Mouse (Mus musculus): ENCODE results near the gene Mtmr3. TPM values are rescaled to one million over a fixed set of nuclear protein-coding genes. Genes with fewer than 3 reads are reported as not detected.
A peak's percentile ranks its signal among the peaks of the same experiment; 100 is the strongest.
"Not testable (repeated sequence)": the region's sequence is repeated elsewhere in the genome, so short reads cannot be mapped to it uniquely, and the experiment has no call there.

Mtmr3 gene
- polyA plus RNA-seq, 1 experiment from 2014 or later, result 21.4 TPM

- Histone ChIP-seq H3K4me3 (ENCODE audit: low read depth, low read length) (no peak overlapping the region), H3K27ac (ENCODE audit: low read depth, low read length) (no peak overlapping the region), H3K9me3 (replicated peaks; ENCODE audit: control insufficient read depth, low read length) (no peaks in the 10 kb centered on the region), H3K27me3 (ENCODE audit: control insufficient read depth, insufficient read depth, low read length) (no peaks in the 10 kb centered on the region), H3K4me2 (no peak overlapping the region), H3K36me3 (ENCODE audit: control insufficient read depth, insufficient read depth, low read length) (no peaks in the 10 kb centered on the region), H3K4me1 (ENCODE audit: control insufficient read depth, insufficient read depth, low read length) (no peaks in the 10 kb centered on the region; the same call in 1 of the 2 replicates), H3K9ac (ENCODE audit: low read depth, low read length) (no peak overlapping the region)
- 71% methylated on average over 2 of the region's 2 CpGs for WGBS (ENCODE audit: insufficient replicate concordance)
- no peak for ATAC-seq (replicated peaks; ENCODE audit: insufficient number of reproducible peaks, low FRiP score, low TSS enrichment)
Observed at GRCm38 (mm10) chr11:4565545-4565944, 29.1 kb downstream of the Mtmr3 start.

- Histone ChIP-seq H3K4me1 (ENCODE audit: control insufficient read depth, insufficient read depth, low read length) (no peaks in the 10 kb centered on the region), H3K36me3 (ENCODE audit: control insufficient read depth, insufficient read depth, low read length) (no peaks in the 10 kb centered on the region), H3K4me2 (no peak overlapping the region), H3K9ac (ENCODE audit: low read depth, low read length) (no peak overlapping the region), H3K9me3 (replicated peaks; ENCODE audit: control insufficient read depth, low read length) (no peaks in the 10 kb centered on the region), H3K27me3 (ENCODE audit: control insufficient read depth, insufficient read depth, low read length) (no peaks in the 10 kb centered on the region), H3K4me3 (ENCODE audit: low read depth, low read length) (no peak overlapping the region), H3K27ac (ENCODE audit: low read depth, low read length) (no peak overlapping the region)
- 73% methylated on average over 2 of the region's 2 CpGs for WGBS (ENCODE audit: insufficient replicate concordance)
- ATAC-seq (replicated peaks; ENCODE audit: insufficient number of reproducible peaks, low FRiP score, low TSS enrichment), result no peak
Observed at GRCm38 (mm10) chr11:4553274-4554063, 41.2 kb downstream of the Mtmr3 start.

- Histone ChIP-seq H3K4me2 (no peak overlapping the region), H3K9me3 (replicated peaks; ENCODE audit: control insufficient read depth, low read length) (no peaks in the 10 kb centered on the region), H3K27ac (ENCODE audit: low read depth, low read length) (no peak overlapping the region), H3K36me3 (ENCODE audit: control insufficient read depth, insufficient read depth, low read length) (no peaks in the 10 kb centered on the region), H3K9ac (ENCODE audit: low read depth, low read length) (no peak overlapping the region), H3K4me3 (ENCODE audit: low read depth, low read length) (no peak overlapping the region), H3K27me3 (ENCODE audit: control insufficient read depth, insufficient read depth, low read length) (no peaks in the 10 kb centered on the region), H3K4me1 (ENCODE audit: control insufficient read depth, insufficient read depth, low read length) (peaks cover 3% of the 10 kb centered on the region; the same call in 1 of the 2 replicates)
- ATAC-seq (replicated peaks; ENCODE audit: insufficient number of reproducible peaks, low FRiP score, low TSS enrichment), result no peak
- 98% methylated on average over 4 of the region's 4 CpGs for WGBS (ENCODE audit: insufficient replicate concordance)
Observed at GRCm38 (mm10) chr11:4547569-4547968, 47.1 kb downstream of the Mtmr3 start.

GRCm38 (mm10) chr11:4545976-4546375 is 48.7 kb downstream of the Mtmr3 start:
- no peak for ATAC-seq (replicated peaks; ENCODE audit: insufficient number of reproducible peaks, low FRiP score, low TSS enrichment)
- Histone ChIP-seq H3K4me3 (ENCODE audit: low read depth, low read length) (no peak overlapping the region), H3K9me3 (replicated peaks; ENCODE audit: control insufficient read depth, low read length) (no peaks in the 10 kb centered on the region), H3K27ac (ENCODE audit: low read depth, low read length) (no peak overlapping the region), H3K27me3 (ENCODE audit: control insufficient read depth, insufficient read depth, low read length) (no peaks in the 10 kb centered on the region), H3K36me3 (ENCODE audit: control insufficient read depth, insufficient read depth, low read length) (no peaks in the 10 kb centered on the region), H3K4me2 (no peak overlapping the region), H3K4me1 (ENCODE audit: control insufficient read depth, insufficient read depth, low read length) (peaks cover 3% of the 10 kb centered on the region; the same call in 1 of the 2 replicates), H3K9ac (ENCODE audit: low read depth, low read length) (no peak overlapping the region)
- 70% methylated on average over 3 of the region's 3 CpGs for WGBS (ENCODE audit: insufficient replicate concordance)

GRCm38 (mm10) chr11:4545401-4545800 is 49.3 kb downstream of the Mtmr3 start:
- Histone ChIP-seq H3K27me3 (ENCODE audit: control insufficient read depth, insufficient read depth, low read length) (no peaks in the 10 kb centered on the region), H3K9me3 (replicated peaks; ENCODE audit: control insufficient read depth, low read length) (no peaks in the 10 kb centered on the region), H3K9ac (ENCODE audit: low read depth, low read length) (no peak overlapping the region), H3K4me2 (no peak overlapping the region), H3K36me3 (ENCODE audit: control insufficient read depth, insufficient read depth, low read length) (no peaks in the 10 kb centered on the region), H3K27ac (ENCODE audit: low read depth, low read length) (no peak overlapping the region; the same call in 1 of the 2 replicates), H3K4me1 (ENCODE audit: control insufficient read depth, insufficient read depth, low read length) (peaks cover 3% of the 10 kb centered on the region; the same call in 1 of the 2 replicates), H3K4me3 (ENCODE audit: low read depth, low read length) (no peak overlapping the region)
- 52% methylated on average over 4 of the region's 4 CpGs for WGBS (ENCODE audit: insufficient replicate concordance)
- no peak for ATAC-seq (replicated peaks; ENCODE audit: insufficient number of reproducible peaks, low FRiP score, low TSS enrichment)

GRCm38 (mm10) chr11:4544627-4544921 is 50.1 kb downstream of the Mtmr3 start:
- not testable (repeated sequence) for H3K9me3 ChIP-seq (replicated peaks; ENCODE audit: control insufficient read depth, low read length); H3K4me2 ChIP-seq; H3K27me3 ChIP-seq (ENCODE audit: control insufficient read depth, insufficient read depth, low read length); ATAC-seq (replicated peaks; ENCODE audit: insufficient number of reproducible peaks, low FRiP score, low TSS enrichment); H3K36me3 ChIP-seq (ENCODE audit: control insufficient read depth, insufficient read depth, low read length); H3K4me1 ChIP-seq (ENCODE audit: control insufficient read depth, insufficient read depth, low read length); H3K9ac ChIP-seq (ENCODE audit: low read depth, low read length); H3K4me3 ChIP-seq (ENCODE audit: low read depth, low read length); H3K27ac ChIP-seq (ENCODE audit: low read depth, low read length)
- 100% methylated on average over 1 of the region's 1 CpGs for WGBS (ENCODE audit: insufficient replicate concordance)

- peak overlapping the region; percentile 63; the same call in 1 of the 2 replicates for H3K27ac ChIP-seq (ENCODE audit: low read depth, low read length)
- H3K4me2 ChIP-seq, result peak overlapping the region; percentile 22; the same call in 1 of the 2 replicates
- 64% methylated on average over 7 of the region's 7 CpGs for WGBS (ENCODE audit: insufficient replicate concordance)
Observed at GRCm38 (mm10) chr11:4543746-4544626, 50.7 kb downstream of the Mtmr3 start.

GRCm38 (mm10) chr11:4543040-4543551 is 51.6 kb downstream of the Mtmr3 start:
- H3K4me2 ChIP-seq, result no peak overlapping the region
- no peak overlapping the region for H3K9ac ChIP-seq (ENCODE audit: low read depth, low read length)
- WGBS (ENCODE audit: insufficient replicate concordance), result 67% methylated on average over 2 of the region's 2 CpGs
- 0 out of 2 replicates have a peak overlapping the region, but pooled peaks have one; percentile 63 for H3K27ac ChIP-seq (ENCODE audit: low read depth, low read length)
- H3K9me3 ChIP-seq (replicated peaks; ENCODE audit: control insufficient read depth, low read length), result no peaks in the 10 kb centered on the region
- peak; percentile 90 for ATAC-seq (replicated peaks; ENCODE audit: insufficient number of reproducible peaks, low FRiP score, low TSS enrichment)
- H3K36me3 ChIP-seq (ENCODE audit: control insufficient read depth, insufficient read depth, low read length), result no peaks in the 10 kb centered on the region
- no peak overlapping the region for H3K4me3 ChIP-seq (ENCODE audit: low read depth, low read length)
- no peaks in the 10 kb centered on the region for H3K27me3 ChIP-seq (ENCODE audit: control insufficient read depth, insufficient read depth, low read length)
- H3K4me1 ChIP-seq (ENCODE audit: control insufficient read depth, insufficient read depth, low read length), result peaks cover 3% of the 10 kb centered on the region; the same call in 1 of the 2 replicates

More at GRCm38 (mm10) chr11:4543746-4544626, 50.7 kb downstream of the Mtmr3 start:
- no peak overlapping the region for H3K9ac ChIP-seq (ENCODE audit: low read depth, low read length)
- peaks cover 3% of the 10 kb centered on the region; the same call in 1 of the 2 replicates for H3K4me1 ChIP-seq (ENCODE audit: control insufficient read depth, insufficient read depth, low read length)
- no peak for ATAC-seq (replicated peaks; ENCODE audit: insufficient number of reproducible peaks, low FRiP score, low TSS enrichment)
- no peaks in the 10 kb centered on the region for H3K27me3 ChIP-seq (ENCODE audit: control insufficient read depth, insufficient read depth, low read length)
- H3K9me3 ChIP-seq (replicated peaks; ENCODE audit: control insufficient read depth, low read length), result no peaks in the 10 kb centered on the region
- H3K4me3 ChIP-seq (ENCODE audit: low read depth, low read length), result no peak overlapping the region
- no peaks in the 10 kb centered on the region for H3K36me3 ChIP-seq (ENCODE audit: control insufficient read depth, insufficient read depth, low read length)

All from heart, embryonic 11.5 days (tissue).